Mouse (Mus musculus): ENCODE measurements at regions not wholly inside any gene's neighbourhood (a gene's known extent, or its start where the extent isn't known, plus 50 kb on each side); places are given as distances from the start of the nearest gene placed in this dataset.

GRCm38 (mm10) chr5:46103350-46103749 is 245.9 kb upstream of the Lcorl start:
- no peak overlapping the region for H3K9ac ChIP-seq (ENCODE audit: control insufficient read depth, low read depth, low read length, poor library complexity, severe bottlenecking)
- no peaks in the 10 kb centered on the region for H3K36me3 ChIP-seq (ENCODE audit: control insufficient read depth in 1 of 2, insufficient read depth in 2 of 2, low read length in 2 of 2)
- DNase-seq (ENCODE audit: low read depth, low spot score), result no peak
- TF ChIP-seq CTCF (IDR thresholded peaks at IDR 0.05 in 2 of 3, conservative IDR thresholded peaks at IDR 0.05 in 1 of 3; ENCODE audit: control insufficient read depth in 1 of 3, insufficient read depth in 1 of 3, low read depth in 2 of 3, low read length in 3 of 3, poor library complexity in 1 of 3, severe bottlenecking in 1 of 3), result no peak
- TF ChIP-seq RAD21 (IDR thresholded peaks at IDR 0.05; ENCODE audit: low read depth, low read length), result no peak
- H3K27ac ChIP-seq (ENCODE audit: control insufficient read depth, low read depth, low read length), result no peak overlapping the region
- no peaks in the 10 kb centered on the region for H3K4me1 ChIP-seq (ENCODE audit: control insufficient read depth in 1 of 2, insufficient read depth in 2 of 2, low read length in 2 of 2)
- no peaks in the 10 kb centered on the region for H3K79me2 ChIP-seq (ENCODE audit: control insufficient read depth, insufficient read depth, low read length, poor library complexity)
- H3K9me3 ChIP-seq (replicated peaks; ENCODE audit: insufficient read depth, low read length), result no peaks in the 10 kb centered on the region
- no peak overlapping the region for H3K4me3 ChIP-seq (ENCODE audit: control insufficient read depth in 1 of 2, insufficient read depth in 1 of 2, low read depth in 2 of 2, low read length in 2 of 2)
- H3K27me3 ChIP-seq (ENCODE audit: control insufficient read depth in 1 of 2, insufficient read depth in 2 of 2, low read length in 2 of 2), result no peaks in the 10 kb centered on the region

- H3K79me2 ChIP-seq (ENCODE audit: control insufficient read depth, insufficient read depth, low read length, poor library complexity), result no peaks in the 10 kb centered on the region
- no peak overlapping the region for H3K4me3 ChIP-seq (ENCODE audit: control insufficient read depth in 1 of 2, insufficient read depth in 1 of 2, low read depth in 2 of 2, low read length in 2 of 2)
- H3K36me3 ChIP-seq (ENCODE audit: control insufficient read depth in 1 of 2, insufficient read depth in 2 of 2, low read length in 2 of 2), result no peaks in the 10 kb centered on the region
- no peak overlapping the region for H3K27ac ChIP-seq (ENCODE audit: control insufficient read depth, low read depth, low read length)
- no peak for TF ChIP-seq MEF2A (IDR thresholded peaks at IDR 0.05; ENCODE audit: extremely low read depth, insufficient replicate concordance, low read depth, low read length, poor library complexity, severe bottlenecking)
- TF ChIP-seq TAL1 (IDR thresholded peaks at IDR 0.05; ENCODE audit: low read length), result no peak
- no peaks in the 10 kb centered on the region for H3K4me1 ChIP-seq (ENCODE audit: control insufficient read depth in 1 of 2, insufficient read depth in 2 of 2, low read length in 2 of 2)
- no peaks in the 10 kb centered on the region for H3K27me3 ChIP-seq (ENCODE audit: control insufficient read depth in 1 of 2, insufficient read depth in 2 of 2, low read length in 2 of 2)
- no peaks in the 10 kb centered on the region for H3K9me3 ChIP-seq (replicated peaks; ENCODE audit: insufficient read depth, low read length)
- no peak for DNase-seq (ENCODE audit: low read depth, low spot score)
- H3K9ac ChIP-seq (ENCODE audit: control insufficient read depth, low read depth, low read length, poor library complexity, severe bottlenecking), result no peak overlapping the region
Measured at GRCm38 (mm10) chr5:46092549-46092948, 235.1 kb upstream of the Lcorl start.

GRCm38 (mm10) chr5:46086885-46087284 is 229.5 kb upstream of the Lcorl start:
- no peaks in the 10 kb centered on the region for H3K79me2 ChIP-seq (ENCODE audit: control insufficient read depth, insufficient read depth, low read length, poor library complexity)
- no peak for TF ChIP-seq RCOR1 (IDR thresholded peaks at IDR 0.05; ENCODE audit: low read depth, low read length)
- TF ChIP-seq ZKSCAN1 (IDR thresholded peaks at IDR 0.05; ENCODE audit: low read depth, low read length), result no peak
- no peak for TF ChIP-seq MYB (IDR thresholded peaks at IDR 0.05; ENCODE audit: low read depth, low read length)
- no peak for TF ChIP-seq SIN3A (IDR thresholded peaks at IDR 0.05; ENCODE audit: low read length)
- TF ChIP-seq ZMIZ1 (IDR thresholded peaks at IDR 0.05; ENCODE audit: low read depth, low read length), result no peak
- TF ChIP-seq POLR2A (IDR thresholded peaks at IDR 0.05; ENCODE audit: control insufficient read depth in 1 of 2, insufficient read depth in 1 of 2, low read depth in 1 of 2, low read length in 2 of 2, poor library complexity in 1 of 2), result no peak
- no peak for TF ChIP-seq ZC3H11A (IDR thresholded peaks at IDR 0.05; ENCODE audit: low read depth, low read length)
- no peak for TF ChIP-seq RAD21 (IDR thresholded peaks at IDR 0.05; ENCODE audit: low read depth, low read length)
- TF ChIP-seq MAX (IDR thresholded peaks at IDR 0.05; ENCODE audit: low read length), result no peak
- TF ChIP-seq TBP (IDR thresholded peaks at IDR 0.05; ENCODE audit: low read depth, low read length), result no peak
- no peak for TF ChIP-seq MAZ (IDR thresholded peaks at IDR 0.05; ENCODE audit: low read depth, low read length)
- no peak for TF ChIP-seq MXI1 (IDR thresholded peaks at IDR 0.05; ENCODE audit: low read depth, low read length)
- TF ChIP-seq GATA1 (IDR thresholded peaks at IDR 0.05; ENCODE audit: low read depth, low read length), result no peak
- no peak for TF ChIP-seq ELF1 (IDR thresholded peaks at IDR 0.05; ENCODE audit: low read depth, low read length)
- TF ChIP-seq HCFC1 (IDR thresholded peaks at IDR 0.05; ENCODE audit: low read depth, low read length), result no peak
- TF ChIP-seq BHLHE40 (IDR thresholded peaks at IDR 0.05; ENCODE audit: borderline replicate concordance, low read depth, low read length), result no peak
- no peak for TF ChIP-seq ETS1 (IDR thresholded peaks at IDR 0.05; ENCODE audit: low read depth, low read length)
- no peak for TF ChIP-seq TAL1 (IDR thresholded peaks at IDR 0.05; ENCODE audit: low read length)
- TF ChIP-seq E2F4 (IDR thresholded peaks at IDR 0.05; ENCODE audit: borderline replicate concordance, low read depth, low read length), result no peak

More at GRCm38 (mm10) chr5:46086885-46087284, 229.5 kb upstream of the Lcorl start:
- Histone ChIP-seq H3K36me3 (ENCODE audit: control insufficient read depth in 1 of 2, insufficient read depth in 2 of 2, low read length in 2 of 2) (no peaks in the 10 kb centered on the region), H3K4me1 (ENCODE audit: control insufficient read depth in 1 of 2, insufficient read depth in 2 of 2, low read length in 2 of 2) (no peaks in the 10 kb centered on the region), H3K9ac (ENCODE audit: control insufficient read depth, low read depth, low read length, poor library complexity, severe bottlenecking) (no peak overlapping the region), H3K27me3 (ENCODE audit: control insufficient read depth in 1 of 2, insufficient read depth in 2 of 2, low read length in 2 of 2) (no peaks in the 10 kb centered on the region), H3K27ac (ENCODE audit: control insufficient read depth, low read depth, low read length) (no peak overlapping the region), H3K9me3 (replicated peaks; ENCODE audit: insufficient read depth, low read length) (no peaks in the 10 kb centered on the region), H3K4me3 (ENCODE audit: control insufficient read depth in 1 of 2, insufficient read depth in 1 of 2, low read depth in 2 of 2, low read length in 2 of 2) (no peak overlapping the region)
- DNase-seq (ENCODE audit: low read depth, low spot score), result no peak
